Mouse (Mus musculus) retina, embryonic 14.5 days (tissue): ENCODE measurements around the gene Capza1.
A peak's percentile ranks its signal among the peaks of the same experiment; 100 is the strongest.

Experiments
- DNase-seq: peaks from one replicate; pipeline ENCODE4 v3.0.0-alpha.2; 2015; ENCODE audit warnings: low spot score

The Capza1 gene

DNA sequence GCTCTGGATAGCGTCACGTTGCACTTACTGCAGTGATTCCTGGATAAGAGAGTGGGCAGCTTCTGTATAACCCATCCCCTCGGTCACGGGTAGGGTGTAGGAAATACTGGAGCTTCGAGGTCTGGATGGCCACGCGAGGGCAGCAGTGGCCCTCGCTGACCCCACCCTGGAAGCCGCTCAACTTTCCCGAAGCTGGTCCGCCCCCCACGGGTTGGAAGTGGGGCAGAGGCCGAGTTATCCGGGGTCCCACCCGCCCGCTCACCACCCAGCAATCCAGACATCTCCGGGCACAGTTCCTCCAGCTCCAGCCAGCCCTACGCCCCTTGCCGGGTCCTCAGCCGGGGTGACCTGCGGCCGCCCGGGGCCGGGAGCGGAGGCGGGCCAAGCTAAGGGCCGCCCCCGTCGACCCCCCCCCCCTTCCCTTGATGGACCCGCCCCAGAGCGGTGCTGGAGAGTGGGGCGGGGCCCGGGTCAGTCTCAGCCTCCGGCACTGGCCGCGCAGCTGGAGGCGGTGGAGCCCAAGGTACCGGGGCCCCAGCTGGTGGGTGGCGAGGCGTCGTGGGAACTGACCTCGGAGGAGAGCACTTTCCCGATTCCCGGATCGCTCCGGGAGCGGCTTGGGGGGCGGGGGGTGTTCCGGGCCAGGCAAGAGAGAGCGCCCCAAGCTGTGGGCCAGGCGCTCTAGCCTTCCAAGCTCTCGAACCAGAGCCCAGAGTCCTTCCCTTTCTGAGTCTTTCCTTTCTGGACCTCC lies 75.6 kb downstream of the Capza1 start:
- DNase-seq = peak; percentile 88

DNA sequence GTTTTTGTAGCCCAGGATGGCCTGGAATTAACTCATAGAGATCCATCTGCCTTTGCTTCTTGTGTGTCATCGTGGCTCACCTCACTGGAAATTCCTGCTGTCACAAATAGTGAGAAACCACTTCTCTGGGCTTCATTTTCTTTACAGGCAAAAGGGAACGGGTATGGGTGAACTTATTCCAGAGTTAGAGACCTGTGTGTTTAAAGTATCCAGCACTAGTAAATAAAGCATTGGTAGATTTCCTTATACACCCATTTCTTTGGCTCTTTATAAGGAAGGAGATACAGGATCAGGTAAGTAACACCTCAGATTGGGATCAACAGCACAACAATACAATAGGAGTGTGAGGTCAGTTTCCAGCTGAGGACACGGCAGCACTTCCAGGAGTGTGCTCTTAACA lies 76.2 kb downstream of the Capza1 start, which contains the start of gene Rhoc:
TSS of gene Rhoc (plus strand) at position 301 of the 400 bp plus-strand sequence.
- no peak for DNase-seq

DNA sequence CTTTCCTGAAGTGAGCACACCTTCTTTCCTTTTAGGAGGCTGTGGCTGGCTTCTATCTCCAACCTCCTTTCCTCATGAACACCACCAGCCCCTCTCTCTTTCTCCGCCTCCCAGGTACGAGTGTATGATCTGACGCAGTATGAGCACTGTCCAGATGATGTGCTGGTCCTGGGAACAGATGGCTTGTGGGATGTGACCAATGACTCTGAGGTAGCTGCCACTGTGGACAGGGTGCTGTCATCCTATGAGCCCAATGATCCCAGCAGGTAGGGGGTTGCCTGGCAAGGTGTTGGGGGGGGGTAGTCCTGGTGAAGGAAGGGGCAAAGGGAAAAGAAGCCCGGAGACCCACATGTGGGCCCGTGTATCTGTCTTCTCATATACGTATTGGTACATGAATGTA lies 79.0 kb downstream of the Capza1 start:
- no peak for DNase-seq

DNA sequence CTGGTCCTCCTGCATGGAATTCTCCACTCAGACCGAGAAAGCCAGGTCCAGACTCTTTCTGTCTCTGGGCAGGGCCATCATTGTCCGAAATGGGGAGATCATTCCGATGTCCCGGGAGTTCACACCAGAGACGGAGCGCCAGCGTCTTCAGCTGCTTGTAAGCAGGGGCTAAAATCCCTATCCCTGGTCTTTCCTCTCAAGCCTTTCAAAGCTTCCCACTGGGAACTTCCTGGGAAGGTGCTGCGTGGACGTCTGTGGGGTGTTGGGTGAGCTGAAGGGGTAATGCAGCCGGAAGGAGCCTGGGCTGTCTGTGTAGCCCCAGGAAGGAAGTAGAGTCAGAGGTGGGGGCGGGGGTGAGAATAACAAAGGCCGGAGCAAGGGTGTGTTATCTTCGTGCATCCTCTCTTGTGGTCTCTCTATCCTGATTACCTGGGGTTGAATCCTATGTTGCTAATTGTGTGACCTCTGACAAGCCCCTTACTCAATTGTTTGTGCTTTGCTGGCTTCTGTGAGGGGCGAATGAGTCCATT lies 80.3 kb downstream of the Capza1 start:
- DNase-seq = no peak

DNA sequence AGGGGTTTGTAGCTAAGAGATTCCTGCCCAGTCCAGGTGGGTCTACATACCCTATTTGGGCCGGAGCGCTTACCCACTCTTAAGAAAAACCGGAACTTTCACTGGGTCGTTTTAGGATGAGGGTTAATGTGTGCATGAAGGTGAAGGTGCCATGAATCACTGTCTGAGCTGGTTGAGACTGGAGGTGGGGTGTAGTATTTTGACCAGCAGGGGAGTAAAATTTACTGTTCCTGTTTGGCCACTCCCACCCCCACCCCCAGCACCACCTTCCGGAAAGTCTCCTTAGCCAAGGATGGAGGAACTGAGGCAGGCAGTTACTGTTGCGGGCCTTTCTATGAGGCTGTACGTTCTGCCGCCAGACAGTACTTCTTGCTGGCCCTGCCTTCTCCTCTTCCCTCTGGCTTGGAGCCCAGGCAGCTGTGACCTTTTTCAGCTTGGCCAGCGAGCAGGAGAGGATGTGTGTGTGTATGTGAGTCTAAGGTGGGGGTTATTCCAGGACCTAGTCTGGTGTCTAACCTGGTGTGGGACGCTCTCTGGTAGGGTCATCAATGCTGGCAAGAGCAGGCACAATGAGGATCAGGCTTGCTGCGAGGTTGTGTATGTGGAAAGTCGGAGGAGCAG lies 82.1 kb downstream of the Capza1 start:
- no peak for DNase-seq

DNA sequence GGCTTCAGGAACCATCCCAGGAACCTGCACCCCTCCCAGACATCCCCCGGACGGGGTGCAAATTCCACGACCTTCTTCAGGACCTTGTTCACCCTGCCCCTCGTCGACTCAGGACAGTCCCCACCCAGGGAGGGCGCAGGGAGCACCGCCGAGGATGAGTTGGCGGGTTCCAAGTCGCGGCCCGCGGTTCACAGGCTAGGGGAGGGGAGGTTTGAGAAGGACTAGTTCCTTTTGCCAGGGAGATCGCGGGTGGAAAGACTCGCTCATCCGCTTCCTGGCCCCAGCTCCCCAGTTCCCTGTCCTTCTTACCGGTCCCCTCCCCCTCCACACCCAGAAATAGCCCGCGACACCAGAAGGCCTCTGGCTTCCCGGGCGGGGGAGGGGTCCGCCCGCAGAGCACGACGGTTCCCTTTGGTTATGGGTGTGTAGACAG lies 82.8 kb downstream of the Capza1 start, which contains the start of gene Fam19a3:
TSS of gene Fam19a3 (minus strand) at position 370 of the 433 bp plus-strand sequence.
- DNase-seq = peak; percentile 21

DNA sequence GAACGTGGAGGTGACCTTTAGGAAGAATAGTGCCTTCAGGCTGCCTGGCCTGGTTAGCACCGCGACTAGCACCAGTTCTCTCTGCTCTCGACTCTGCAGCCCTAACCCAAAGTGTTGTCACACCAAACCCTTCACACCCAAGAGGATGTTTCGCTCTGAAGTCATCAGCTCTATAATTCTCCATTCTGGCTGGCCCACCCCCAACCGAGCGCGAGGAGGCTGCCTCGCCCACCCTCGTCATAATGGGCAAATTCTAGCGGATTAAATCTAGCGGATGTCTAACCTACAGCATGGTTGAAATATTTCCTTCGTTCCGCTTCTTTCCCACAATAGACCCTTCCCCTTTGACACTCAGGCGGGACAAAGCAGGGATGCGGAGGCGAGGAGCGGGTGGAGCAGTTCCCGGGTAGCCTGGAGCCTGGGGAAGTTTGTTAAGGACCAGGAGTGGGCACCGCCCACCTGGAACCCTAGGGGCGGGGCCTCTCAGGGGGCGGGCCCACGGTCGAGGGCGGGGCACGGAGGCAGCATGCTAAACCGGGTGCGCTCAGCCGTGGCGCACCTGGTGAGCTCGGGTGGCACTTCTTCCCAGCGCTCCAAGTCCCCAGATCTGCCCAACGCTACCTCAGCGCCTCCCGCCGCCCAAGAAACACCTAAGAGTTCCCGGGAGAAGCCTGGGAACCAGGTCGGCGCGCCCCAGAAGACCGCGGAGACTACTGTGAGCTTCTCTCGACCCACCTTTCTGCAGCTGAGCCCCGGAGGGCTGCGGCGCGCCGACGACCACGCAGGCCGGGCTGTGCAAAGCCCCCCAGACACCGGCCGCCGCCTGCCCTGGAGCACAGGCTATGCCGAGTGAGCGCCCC lies 83.5 kb downstream of the Capza1 start, which contains the start of gene Ppm1j:
TSS of gene Ppm1j (plus strand) at position 496 of the 860 bp plus-strand sequence.
- DNase-seq = peak; percentile 70

DNA sequence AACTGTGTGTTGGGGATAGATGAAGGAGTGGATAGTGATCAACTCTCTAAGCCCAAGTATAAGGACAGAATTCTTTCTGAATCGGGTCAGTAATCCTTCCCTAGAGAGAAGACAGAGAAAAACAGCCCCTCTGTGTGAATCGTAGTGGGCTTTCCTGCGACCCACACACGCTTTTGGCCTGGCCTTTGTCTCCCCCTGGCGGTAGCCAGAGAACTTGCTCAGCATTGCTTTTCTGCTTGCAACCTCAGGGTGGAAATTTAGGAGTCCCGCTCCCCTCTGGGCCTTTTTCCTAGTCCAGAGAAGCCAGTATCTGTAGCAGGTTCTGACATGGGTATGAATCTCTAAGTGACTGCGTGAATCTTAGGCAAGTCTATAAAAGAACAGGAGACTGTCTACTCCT lies 84.4 kb downstream of the Capza1 start:
- peak; percentile 90 for DNase-seq

DNA sequence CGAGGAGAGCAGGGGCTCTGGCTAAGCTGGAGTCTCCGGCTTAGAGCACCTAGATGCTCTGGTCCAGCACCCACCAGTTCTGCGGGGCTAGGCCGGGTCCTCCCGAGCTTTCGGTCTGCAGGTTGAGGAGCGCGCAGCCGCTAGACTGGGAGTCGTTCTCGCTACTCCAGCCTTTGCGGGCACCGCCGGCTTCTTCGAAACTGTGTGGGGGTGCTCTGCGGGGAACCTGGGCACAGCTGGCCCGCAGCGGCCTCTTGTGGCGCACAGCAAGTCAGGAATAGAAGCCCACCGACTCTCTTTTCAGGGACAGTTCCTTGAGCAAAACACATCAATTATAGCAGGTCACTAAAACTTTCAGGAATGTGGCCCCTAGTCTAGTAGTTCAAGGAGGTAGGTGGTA lies 87.0 kb downstream of the Capza1 start:
- peak; percentile 68 for DNase-seq

DNA sequence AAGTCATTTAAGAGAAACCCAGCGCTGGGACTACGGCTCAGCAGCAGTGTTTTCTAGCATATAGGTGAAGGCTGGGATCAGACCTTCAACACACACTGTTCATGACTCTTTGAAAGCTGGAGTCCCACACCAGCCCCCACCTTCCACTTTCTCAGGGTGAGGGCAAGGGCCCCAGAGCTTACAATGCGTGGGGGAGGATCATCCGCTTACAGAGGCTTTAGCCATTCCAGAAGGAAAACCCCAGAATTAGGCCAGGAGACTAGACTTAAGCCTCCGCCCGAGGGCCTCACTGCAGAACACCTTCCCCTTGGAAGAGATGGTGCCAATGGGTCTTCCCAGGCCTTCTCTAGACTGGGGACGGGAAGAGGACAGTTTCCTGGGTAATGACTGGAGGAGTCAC lies 91.0 kb downstream of the Capza1 start:
- DNase-seq = no peak
